9 mouse cellular contexts compared by ENCODE assay signal in the genomic region with DNA sequence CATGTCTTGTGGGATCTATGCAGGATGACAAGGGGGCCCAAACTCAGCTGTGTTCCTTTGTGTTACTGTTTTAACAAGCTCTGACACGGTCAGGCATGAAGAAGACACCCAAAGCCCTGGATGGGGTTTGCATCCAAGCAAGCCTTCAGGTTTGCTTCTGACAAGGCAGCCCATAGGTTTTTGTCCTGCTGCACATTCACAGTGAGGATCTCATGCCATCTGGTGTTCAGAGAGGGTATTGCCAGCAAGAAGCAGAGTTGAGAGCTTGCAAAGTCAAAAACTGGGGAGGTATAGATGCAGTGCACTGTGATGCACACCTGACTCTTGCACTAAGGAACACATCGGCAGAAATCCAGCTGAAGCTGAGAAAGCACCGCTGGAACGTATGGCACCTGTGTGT.
DNase-seq lines count a peak whose midpoint lies in the region; ATAC-seq lines count a peak whose summit lies in the region.
"Had no signal": no experiment of that assay in that cellular context is flagged by ENCODE, and none has a peak within 500 bp of the region (broad histone marks: within the 10 kb centered on the region; RNA-seq: fewer than 3 reads in every experiment).

No protein-coding gene starts in this region.

- H3K4me2 ChIP-seq in liver, embryonic 12.5 days, result no peak overlapping the region
- H3K4me2 ChIP-seq in midbrain, embryonic 16.5 days (ENCODE audit: low read length), result no peak overlapping the region

- no peak overlapping the region for H3K4me3 ChIP-seq in liver, embryonic 12.5 days
- H3K4me3 ChIP-seq in midbrain, embryonic 16.5 days (ENCODE audit: low read depth, low read length), result no peak overlapping the region
- H3K4me3 ChIP-seq: megakaryocyte, embryonic 14.5 days had no signal

- H3K27ac ChIP-seq in liver, embryonic 12.5 days, result no peak overlapping the region
- no peak overlapping the region for H3K27ac ChIP-seq in midbrain, embryonic 16.5 days (ENCODE audit: low read length)

- H3K36me3 ChIP-seq in liver, embryonic 12.5 days, result no peaks in the 10 kb centered on the region
- H3K36me3 ChIP-seq in midbrain, embryonic 16.5 days (ENCODE audit: control insufficient read depth, insufficient read depth, low read length), result no peaks in the 10 kb centered on the region
- H3K36me3 ChIP-seq in splenic B cell, adult 2 months (ENCODE audit: control insufficient read depth, insufficient read depth, low read length, poor library complexity, severe bottlenecking), result peaks cover 2% of the 10 kb centered on the region; the same call in 1 of the 2 replicates

- WGBS in liver, embryonic 12.5 days (ENCODE audit: insufficient replicate concordance), result 40% methylated on average over 4 of the region's 4 CpGs
- 42% methylated on average over 4 of the region's 4 CpGs for WGBS in midbrain, embryonic 16.5 days

- intact Hi-C loops in left cerebral cortex, postnatal 25 days (cut with DNase I), result loop anchor here (10.0 kb wide), 1 partner anchor 374 kb away; no protein-coding TSS in a partner anchor

- no peak overlapping the region for H3K9ac ChIP-seq in liver, embryonic 12.5 days
- H3K9ac ChIP-seq in midbrain, embryonic 16.5 days (ENCODE audit: low read depth, low read length), result no peak overlapping the region

- ATAC-seq in liver, embryonic 12.5 days, result no peak
- ATAC-seq in midbrain, embryonic 16.5 days, result 0 out of 2 replicates have a peak, but pooled peaks have one; percentile 42

- H3K27me3 ChIP-seq in liver, embryonic 12.5 days (replicated peaks), result no peaks in the 10 kb centered on the region
- no peaks in the 10 kb centered on the region for H3K27me3 ChIP-seq in midbrain, embryonic 16.5 days (ENCODE audit: control insufficient read depth, insufficient read depth, low read depth, low read length)
- no peaks in the 10 kb centered on the region; the same call in 1 of the 2 replicates for H3K27me3 ChIP-seq in splenic B cell, adult 2 months (ENCODE audit: control insufficient read depth, insufficient read depth, low read length, poor library complexity, severe bottlenecking)
- H3K27me3 ChIP-seq: megakaryocyte, embryonic 14.5 days had no signal

- no peaks in the 10 kb centered on the region for H3K4me1 ChIP-seq in liver, embryonic 12.5 days
- no peaks in the 10 kb centered on the region for H3K4me1 ChIP-seq in midbrain, embryonic 16.5 days (ENCODE audit: control insufficient read depth, insufficient read depth, low read length)
- H3K4me1 ChIP-seq: megakaryocyte, embryonic 14.5 days had no signal

- peak; percentile 37 for DNase-seq in liver
- DNase-seq in cerebellum, adult 8-10 months, result peak; percentile 19
- peak; percentile 20 to 61 for DNase-seq in frontal cortex, postnatal 10 days (ENCODE audit: low spot score in 2 of 2)
- peak; percentile 74 for DNase-seq in kidney, adult 18-20 months
- peak; percentile 79 to 85 for DNase-seq in left cerebral cortex, postnatal 25 days (ENCODE audit: low spot score in 2 of 2)
- DNase-seq in splenic B cell, adult 2 months (ENCODE audit: low read depth, low spot score), result peak; percentile 81

- no peaks in the 10 kb centered on the region for H3K9me3 ChIP-seq in liver, embryonic 12.5 days (replicated peaks)
- no peaks in the 10 kb centered on the region for H3K9me3 ChIP-seq in midbrain, embryonic 16.5 days (replicated peaks; ENCODE audit: control insufficient read depth, low read length, poor library complexity, severe bottlenecking)
- H3K9me3 ChIP-seq: megakaryocyte, embryonic 14.5 days had no signal

Comparison
In these comparisons a context has a peak if more than half of its experiments do, and no peak if none do; other contexts are left out.
1. DNase-seq: peak in every context shown above with its lines; median percentile 82 in left cerebral cortex, postnatal 25 days; 81 in splenic B cell, adult 2 months; 74 in kidney, adult 18-20 months; 40 in frontal cortex, postnatal 10 days; 37 in liver; 19 in cerebellum, adult 8-10 months.